Mouse (Mus musculus): ENCODE data around the gene Irf2bp1.

The Irf2bp1 gene

GRCm38 (mm10) chr7:19024581-19025255 is 20.9 kb downstream of the Irf2bp1 start:
- no peak for DNase-seq (ENCODE audit: low read depth, low spot score)

GRCm38 (mm10) chr7:19028067-19028466 is 24.2 kb downstream of the Irf2bp1 start:
- no peak for DNase-seq (ENCODE audit: low read depth, low spot score)

- DNase-seq (ENCODE audit: low read depth, low spot score): peak; percentile 43
Observed at GRCm38 (mm10) chr7:19029084-19029653, 25.3 kb downstream of the Irf2bp1 start.

- no peak for DNase-seq (ENCODE audit: low read depth, low spot score)
Observed at GRCm38 (mm10) chr7:19031641-19032040, 27.8 kb downstream of the Irf2bp1 start.

GRCm38 (mm10) chr7:19044616-19045015 is 40.8 kb downstream of the Irf2bp1 start:
- DNase-seq (ENCODE audit: low read depth, low spot score): no peak

GRCm38 (mm10) chr7:19046286-19047069 is 42.6 kb downstream of the Irf2bp1 start:
- DNase-seq (ENCODE audit: low read depth, low spot score): no peak

GRCm38 (mm10) chr7:19048006-19048527 is 44.2 kb downstream of the Irf2bp1 start:
- DNase-seq (ENCODE audit: low read depth, low spot score): no peak

GRCm38 (mm10) chr7:19049252-19049651 is 45.4 kb downstream of the Irf2bp1 start:
- no peak for DNase-seq (ENCODE audit: low read depth, low spot score)

- no peak for DNase-seq (ENCODE audit: low read depth, low spot score)
Observed at GRCm38 (mm10) chr7:19050172-19050571, 46.3 kb downstream of the Irf2bp1 start.

GRCm38 (mm10) chr7:19051161-19051560 is 47.3 kb downstream of the Irf2bp1 start:
- no peak for DNase-seq (ENCODE audit: low read depth, low spot score)

- DNase-seq (ENCODE audit: low read depth, low spot score): no peak
Observed at GRCm38 (mm10) chr7:19052345-19053135, 48.7 kb downstream of the Irf2bp1 start.

- DNase-seq (ENCODE audit: low read depth, low spot score): no peak
Observed at GRCm38 (mm10) chr7:19053136-19053532, 49.3 kb downstream of the Irf2bp1 start.

- peak; percentile 56 for DNase-seq (ENCODE audit: low read depth, low spot score)
Observed at GRCm38 (mm10) chr7:19054047-19054776, 50.4 kb downstream of the Irf2bp1 start, which contains the start of gene Rsph6a. TSS of gene Rsph6a (plus strand) at chr7:19054690.

- DNase-seq (ENCODE audit: low read depth, low spot score): no peak
Observed at GRCm38 (mm10) chr7:19054777-19055076, 50.9 kb downstream of the Irf2bp1 start.

GRCm38 (mm10) chr7:19055108-19055507 is 51.3 kb downstream of the Irf2bp1 start:
- DNase-seq (ENCODE audit: low read depth, low spot score): no peak

All from retina, postnatal 7 days (tissue).